Mouse (Mus musculus) testis, adult 2 months (tissue): ENCODE results near the gene Zfp827. TPM values are rescaled to one million over a fixed set of nuclear protein-coding genes. Genes with fewer than 3 reads are reported as not detected.

Source experiments
- H3K27ac ChIP-seq: fragments of 200-500 bp; 2 replicates; pipeline ENCODE4 v1.5.1; 2012; ENCODE audit warnings: low read depth, low read length; ENCODE audit not compliant: control insufficient read depth, insufficient read depth
- H3K27me3 ChIP-seq: fragments of 200-500 bp; 2 replicates; pipeline ENCODE4 v1.6.1; 2012; ENCODE audit warnings: mild to moderate bottlenecking, low read length, moderate library complexity; ENCODE audit not compliant: control insufficient read depth, insufficient read depth
- H3K36me3 ChIP-seq: fragments of 200-500 bp; 2 replicates; pipeline ENCODE4 v1.6.1; 2012; ENCODE audit warnings: mild to moderate bottlenecking, low read length; ENCODE audit not compliant: control insufficient read depth, insufficient read depth
- H3K4me1 ChIP-seq: fragments of 200-500 bp; 2 replicates; pipeline ENCODE4 v1.6.1; 2012; ENCODE audit warnings: low read length; ENCODE audit not compliant: control insufficient read depth, insufficient read depth
- H3K4me3 ChIP-seq: fragments of 200-500 bp; 2 replicates; pipeline ENCODE4 v1.5.1; 2012; ENCODE audit warnings: low read depth, mild to moderate bottlenecking, low read length, moderate library complexity, mixed read lengths; ENCODE audit not compliant: control insufficient read depth
- CTCF ChIP-seq: fragments of 200-500 bp; IDR thresholded peaks from 2 replicates; pipeline ENCODE4 v1.5.1; 2012; ENCODE audit warnings: low read depth, mild to moderate bottlenecking, inconsistent platforms, low read length, moderate library complexity; ENCODE audit not compliant: control insufficient read depth, insufficient read depth, insufficient replicate concordance
- POLR2A ChIP-seq: fragments of 200-500 bp; IDR thresholded peaks from 2 replicates; pipeline ENCODE4 v1.6.1; 2012; ENCODE audit warnings: low read depth, mild to moderate bottlenecking, inconsistent platforms, low read length, moderate library complexity; ENCODE audit not compliant: control insufficient read depth
- polyA plus RNA-seq: library from polyadenylated mRNA; depleted of rRNA; stranded (reverse); fragments of >200 nt; gene quantifications from 2 replicates; pipeline ENCODE4 v1.2.3, GENCODE M21; 2012

The Zfp827 gene
- polyA plus RNA-seq, 1 experiment = 3.1 TPM

GRCm38 (mm10) chr8:79067812-79068630 lies 39.8 kb downstream of the Zfp827 start:
- TF ChIP-seq CTCF (no peak), POLR2A (no peak)
- no peaks in the 10 kb centered on the region; the same call in 1 of the 2 replicates for H3K4me1 ChIP-seq
- no peak overlapping the region for H3K27ac ChIP-seq
- no peaks in the 10 kb centered on the region for H3K36me3 ChIP-seq
- H3K4me3 ChIP-seq = no peak overlapping the region
- no peaks in the 10 kb centered on the region for H3K27me3 ChIP-seq

- no peak overlapping the region for H3K27ac ChIP-seq
Measured at GRCm38 (mm10) chr8:79073311-79073710, 45.1 kb downstream of the Zfp827 start.

GRCm38 (mm10) chr8:79074986-79075385 lies 46.7 kb downstream of the Zfp827 start:
- Histone ChIP-seq H3K4me3 (no peak overlapping the region), H3K36me3 (no peaks in the 10 kb centered on the region), H3K27me3 (no peaks in the 10 kb centered on the region), H3K4me1 (no peaks in the 10 kb centered on the region), H3K27ac (no peak overlapping the region)
- no peak for TF ChIP-seq CTCF
- TF ChIP-seq POLR2A = no peak

More at GRCm38 (mm10) chr8:79073311-79073710, 45.1 kb downstream of the Zfp827 start:
- H3K4me1 ChIP-seq = no peaks in the 10 kb centered on the region; the same call in 1 of the 2 replicates
- no peaks in the 10 kb centered on the region for H3K36me3 ChIP-seq
- H3K4me3 ChIP-seq = no peak overlapping the region
- TF ChIP-seq POLR2A (no peak), CTCF (no peak)
- no peaks in the 10 kb centered on the region for H3K27me3 ChIP-seq

GRCm38 (mm10) chr8:79077256-79077655 lies 49.0 kb downstream of the Zfp827 start:
- no peaks in the 10 kb centered on the region for H3K27me3 ChIP-seq
- peaks cover 3% of the 10 kb centered on the region for H3K4me1 ChIP-seq
- TF ChIP-seq CTCF (no peak), POLR2A (no peak)
- no peaks in the 10 kb centered on the region for H3K36me3 ChIP-seq
- H3K27ac ChIP-seq = no peak overlapping the region
- H3K4me3 ChIP-seq = no peak overlapping the region

- no peak overlapping the region for H3K27ac ChIP-seq
- H3K4me1 ChIP-seq = peaks cover 3% of the 10 kb centered on the region
- H3K36me3 ChIP-seq = no peaks in the 10 kb centered on the region
- no peak overlapping the region for H3K4me3 ChIP-seq
- H3K27me3 ChIP-seq = no peaks in the 10 kb centered on the region
- TF ChIP-seq CTCF (no peak), POLR2A (no peak)
Measured at GRCm38 (mm10) chr8:79078556-79079195, 50.4 kb downstream of the Zfp827 start.

GRCm38 (mm10) chr8:79079196-79079561 lies 50.9 kb downstream of the Zfp827 start:
- no peaks in the 10 kb centered on the region for H3K27me3 ChIP-seq
- no peaks in the 10 kb centered on the region for H3K36me3 ChIP-seq
- no peak overlapping the region for H3K27ac ChIP-seq
- no peak overlapping the region for H3K4me3 ChIP-seq
- no peak for TF ChIP-seq CTCF
- TF ChIP-seq POLR2A = no peak
- H3K4me1 ChIP-seq = peaks cover 3% of the 10 kb centered on the region

- Histone ChIP-seq H3K4me1 (peaks cover 3% of the 10 kb centered on the region), H3K36me3 (no peaks in the 10 kb centered on the region), H3K27me3 (no peaks in the 10 kb centered on the region), H3K4me3 (no peak overlapping the region), H3K27ac (no peak overlapping the region)
- TF ChIP-seq POLR2A (no peak), CTCF (no peak)
Measured at GRCm38 (mm10) chr8:79080096-79080739, 52.0 kb downstream of the Zfp827 start.
